Mouse (Mus musculus) gastrocnemius, postnatal 14 days (tissue): ENCODE measurements at regions not wholly inside any gene's neighbourhood (a gene's known extent, or its start where the extent isn't known, plus 50 kb on each side); places are given as distances from the start of the nearest gene placed in this dataset.
"Not testable (repeated sequence)": the region's sequence is repeated elsewhere in the genome, so short reads cannot be mapped to it uniquely, and the experiment has no call there.

ENCODE experiments used
- DNase-seq: peaks from one replicate; pipeline ENCODE4 v3.0.0; 2021; ENCODE audit warnings: mixed read lengths
- intact Hi-C: fragments of 180-260 bp; cut with DNase I; formaldehyde crosslinking; loops from one replicate; pipeline ENCODE4 v1.15.1; 2025; ENCODE audit warnings: low total_unique reads

GRCm38 (mm10) chr10:56963215-56963614 lies 523.0 kb upstream of the Hsf2 start:
- intact Hi-C loops: no loop called here
- DNase-seq: no peak

GRCm38 (mm10) chr10:56968913-56969312 lies 517.3 kb upstream of the Hsf2 start:
- intact Hi-C loops: no loop called here
- DNase-seq: no peak

GRCm38 (mm10) chr10:56974812-56975211 lies 511.4 kb upstream of the Hsf2 start:
- DNase-seq: no peak
- intact Hi-C loops: no loop called here

DNA sequence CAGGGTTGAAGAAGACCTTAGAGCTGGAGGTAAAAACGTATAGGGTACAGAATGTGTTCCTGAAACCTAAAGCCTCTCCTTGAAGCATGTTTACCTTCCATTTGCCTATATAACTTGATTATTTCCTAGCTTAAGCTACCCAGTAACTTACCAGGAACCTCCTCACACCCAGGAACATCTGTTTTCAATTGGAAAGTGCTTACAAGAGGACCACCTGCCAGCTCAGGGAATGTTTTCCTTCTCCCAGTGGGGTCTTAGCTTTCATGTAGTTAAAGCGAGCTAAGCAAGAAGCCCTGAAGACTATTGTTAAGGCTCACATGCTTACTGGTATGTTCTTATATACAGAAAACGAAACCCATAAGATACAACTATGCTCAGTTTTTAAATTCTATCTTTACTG lies 506.6 kb upstream of the Hsf2 start:
- intact Hi-C loops: no loop called here
- no peak for DNase-seq

DNA sequence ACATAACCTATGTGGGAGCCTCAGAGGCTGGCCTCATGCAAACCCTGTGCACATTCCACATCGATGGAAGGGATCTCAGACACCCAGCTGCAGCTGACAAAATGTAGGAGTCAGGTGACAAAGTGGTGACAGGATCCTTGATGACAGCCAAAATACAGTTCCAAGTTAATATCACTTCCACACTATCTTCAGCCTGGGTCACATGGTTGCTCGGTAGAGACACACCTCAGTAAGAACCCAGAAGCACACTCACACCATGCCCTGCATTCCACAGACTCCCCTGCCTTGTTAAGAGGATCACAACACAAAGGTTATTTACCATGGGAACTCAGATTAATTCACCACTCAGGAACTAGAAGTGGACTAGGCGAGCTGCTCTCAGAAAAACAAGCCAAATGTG lies 505.4 kb upstream of the Hsf2 start:
- no peak for DNase-seq
- intact Hi-C loops: no loop called here

GRCm38 (mm10) chr10:56982526-56983190 lies 503.5 kb upstream of the Hsf2 start:
- intact Hi-C loops: no loop called here
- no peak for DNase-seq

GRCm38 (mm10) chr10:56994969-56995368 lies 491.2 kb upstream of the Hsf2 start:
- DNase-seq: no peak
- intact Hi-C loops: no loop called here

DNA sequence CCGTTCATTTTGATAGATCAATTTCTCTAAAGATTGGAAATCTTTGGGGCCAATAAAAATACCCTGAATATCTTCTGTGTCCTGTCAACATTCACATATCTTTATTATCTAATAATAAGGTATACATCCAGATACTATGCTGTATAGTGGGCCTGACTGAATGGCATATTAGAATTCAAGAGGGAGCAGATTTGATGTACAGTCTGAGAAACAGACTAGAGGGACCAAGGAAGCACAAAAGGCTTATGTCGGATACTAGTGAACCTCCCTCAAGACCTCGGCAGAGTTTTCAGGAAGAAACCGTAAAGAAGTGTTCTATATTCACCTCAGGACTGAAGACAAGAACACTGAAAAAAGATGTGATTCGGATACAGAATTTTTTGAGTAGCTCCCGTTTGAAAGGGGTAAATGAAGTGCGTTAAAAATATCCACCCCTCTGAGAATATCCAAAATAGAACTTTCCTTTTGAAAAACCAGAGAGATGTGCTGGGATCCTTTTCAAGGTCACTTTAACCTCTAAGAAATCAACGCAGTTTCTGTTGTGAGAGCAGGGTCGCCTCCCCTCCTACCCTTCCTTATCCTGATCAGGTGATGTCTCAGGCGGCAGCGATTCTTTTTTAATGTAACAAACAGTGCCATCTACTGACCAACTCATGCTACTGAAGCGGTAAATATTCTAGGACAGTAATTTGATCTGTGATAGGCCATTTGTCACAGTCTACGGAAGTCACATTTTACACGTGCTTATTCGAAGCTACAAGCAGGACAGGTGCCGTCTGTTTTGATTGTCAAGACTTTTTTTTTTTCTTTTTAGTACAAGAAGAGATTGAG lies 485.1 kb upstream of the Hsf2 start:
- intact Hi-C loops: loop anchor here (5.0 kb wide), 1 partner anchor 629 kb away; no protein-coding TSS in a partner anchor
- DNase-seq: peak; percentile 15

GRCm38 (mm10) chr10:57001723-57002110 lies 484.5 kb upstream of the Hsf2 start:
- DNase-seq: no peak
- intact Hi-C loops: loop anchor here (5.0 kb wide), 1 partner anchor 629 kb away; no protein-coding TSS in a partner anchor

DNA sequence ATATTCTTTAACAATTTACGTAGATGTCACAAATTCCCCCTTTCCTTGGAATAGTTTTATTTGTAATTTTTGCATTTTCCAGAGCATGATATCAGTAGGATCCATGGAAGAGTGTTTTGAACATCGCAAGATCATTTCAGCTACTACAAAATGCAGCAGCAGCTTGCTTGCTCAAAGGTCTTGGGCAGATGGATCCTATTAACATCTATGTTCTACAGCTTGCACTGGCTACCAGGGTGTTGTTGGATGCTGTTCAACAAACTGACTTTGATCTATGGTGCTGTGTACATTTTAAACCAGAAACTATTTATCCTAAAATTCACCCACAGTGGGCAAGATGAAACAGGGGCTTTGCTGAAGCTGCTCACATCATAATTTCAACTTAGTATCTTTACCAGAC lies 448.5 kb upstream of the Hsf2 start:
- intact Hi-C loops: no loop called here

DNA sequence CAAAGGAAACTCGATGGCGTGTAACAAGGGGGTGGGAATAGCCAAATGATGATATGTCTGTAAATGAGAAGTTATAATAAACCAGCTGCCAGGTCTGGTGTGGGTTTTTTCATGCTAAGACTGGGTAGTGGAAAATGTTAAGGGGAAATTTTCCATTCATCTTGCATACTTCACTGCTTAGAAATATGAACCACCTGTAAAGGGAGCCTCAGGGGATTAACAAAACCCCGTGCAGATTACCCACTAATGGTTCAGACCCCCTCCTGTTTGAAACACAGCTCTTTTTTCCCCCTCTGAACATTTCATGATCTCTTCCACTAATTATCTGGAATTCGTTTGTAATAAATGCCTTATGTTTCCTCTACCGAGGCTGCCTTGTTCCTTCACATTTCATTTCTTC lies 446.0 kb upstream of the Hsf2 start:
- no peak for DNase-seq
- intact Hi-C loops: no loop called here

More for the DNA sequence above, 448.5 kb upstream of the Hsf2 start:
- no peak for DNase-seq

- DNase-seq: no peak
- intact Hi-C loops: no loop called here
Observed at GRCm38 (mm10) chr10:57046021-57046420, 440.2 kb upstream of the Hsf2 start.

- DNase-seq: no peak
- intact Hi-C loops: no loop called here
Observed at GRCm38 (mm10) chr10:57046891-57047290, 439.3 kb upstream of the Hsf2 start.

DNA sequence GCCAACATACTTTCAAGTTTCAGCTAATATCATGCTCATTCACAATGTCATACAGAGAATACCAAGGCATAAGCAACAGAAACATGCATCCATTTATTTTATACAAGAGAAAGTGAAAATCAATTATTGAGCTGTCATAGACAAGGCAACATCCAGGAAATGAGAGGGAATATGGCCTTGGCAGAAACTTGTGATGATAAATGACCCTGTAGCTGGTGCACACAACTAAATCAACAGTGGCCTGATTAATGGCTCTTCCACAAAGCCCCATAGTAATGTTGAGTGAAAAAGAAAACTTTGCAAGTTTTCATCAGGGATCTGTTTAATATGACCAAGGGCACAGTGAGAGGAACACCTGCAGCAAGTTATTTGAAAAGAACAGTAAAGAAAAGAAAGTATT lies 438.5 kb upstream of the Hsf2 start:
- intact Hi-C loops: no loop called here
- no peak for DNase-seq

- DNase-seq, intact Hi-C loops: not testable (repeated sequence)
Observed at GRCm38 (mm10) chr10:57053375-57053774, 432.8 kb upstream of the Hsf2 start.

DNA sequence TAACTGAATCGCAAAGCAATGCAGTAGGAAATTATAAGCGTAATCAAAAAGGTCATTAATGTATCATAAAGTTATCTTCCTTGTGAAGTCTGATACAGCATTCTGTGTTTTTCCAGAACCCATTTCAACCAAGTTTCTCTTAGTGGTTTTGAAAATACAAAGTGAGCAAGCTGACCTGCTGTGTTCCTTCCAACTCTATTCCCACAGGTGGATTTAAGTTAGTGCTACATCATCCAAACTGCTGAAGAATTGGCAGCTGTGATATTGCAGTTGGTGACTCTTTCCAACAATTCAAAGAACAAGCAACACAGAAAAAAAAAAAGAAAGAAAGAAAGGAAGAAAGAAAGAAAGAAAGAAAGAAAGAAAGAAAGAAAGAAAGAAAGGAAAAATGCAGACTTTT lies 396.1 kb upstream of the Hsf2 start:
- intact Hi-C loops: no loop called here
- DNase-seq: no peak

DNA sequence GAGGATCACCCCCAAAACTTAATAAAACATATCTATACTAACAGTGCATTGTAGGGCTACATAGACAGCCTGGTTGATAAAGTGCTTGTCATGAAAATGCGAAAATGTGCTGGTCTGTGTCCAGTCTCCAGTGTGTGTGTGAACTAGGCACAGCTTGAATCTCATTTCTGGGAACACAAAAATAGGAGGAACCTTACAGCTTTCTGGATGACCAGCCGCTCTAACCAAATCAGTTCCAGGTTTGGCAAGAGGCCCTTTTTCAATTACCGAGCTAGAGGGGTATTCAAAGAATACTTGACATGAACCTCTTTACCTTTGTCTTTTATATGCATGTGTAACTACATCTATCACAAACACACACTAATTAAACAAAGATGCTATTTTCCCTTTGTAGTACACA lies 390.3 kb upstream of the Hsf2 start:
- no peak for DNase-seq
- intact Hi-C loops: no loop called here

DNA sequence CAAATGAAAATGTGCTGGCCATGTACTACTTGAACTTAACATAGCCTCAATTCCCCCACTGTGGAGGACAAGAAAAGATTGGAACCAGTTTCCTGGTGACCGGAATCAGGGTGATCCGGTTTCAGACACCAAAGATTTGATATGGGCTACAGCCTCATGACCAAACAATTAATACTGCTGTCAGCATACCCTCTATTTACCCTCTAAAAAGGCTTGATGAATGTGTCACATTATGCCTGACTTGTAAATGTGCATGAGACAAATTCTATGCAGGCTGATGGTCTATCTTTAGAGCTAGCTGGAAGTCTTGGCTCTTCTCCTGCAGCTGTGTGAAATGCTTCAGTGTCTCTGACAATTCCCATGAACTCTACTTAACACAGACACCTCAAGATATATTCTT lies 372.8 kb upstream of the Hsf2 start:
- intact Hi-C loops: no loop called here
- DNase-seq: no peak

DNA sequence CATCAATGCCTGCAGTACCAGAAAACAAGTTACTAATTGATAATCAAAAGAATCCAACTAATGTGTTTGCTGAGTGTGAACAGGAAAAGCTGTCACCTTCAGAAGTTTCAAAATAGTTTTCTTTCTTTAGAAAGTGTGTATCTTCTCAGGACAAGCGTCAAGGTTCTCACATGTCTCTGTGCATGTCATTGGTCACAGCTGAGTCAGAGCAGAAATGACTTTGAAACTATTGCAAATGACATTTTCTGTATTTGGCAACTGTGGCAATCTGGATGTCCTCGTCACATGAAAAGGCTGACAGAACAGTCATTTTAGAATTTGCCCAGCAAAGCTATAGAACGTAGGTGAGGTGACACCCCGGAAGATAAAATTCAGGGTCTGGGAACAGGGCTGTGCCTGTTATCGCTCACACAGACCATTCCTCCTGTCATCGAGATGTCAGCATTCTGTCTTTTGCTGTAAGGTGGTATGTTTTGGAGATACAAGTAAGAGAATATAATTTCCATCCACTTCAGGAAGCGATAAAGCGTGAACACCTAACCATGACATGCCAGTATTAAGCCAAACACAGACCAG lies 371.4 kb upstream of the Hsf2 start:
- DNase-seq: no peak
- intact Hi-C loops: no loop called here

- intact Hi-C loops: no loop called here
- no peak for DNase-seq
Observed at GRCm38 (mm10) chr10:57121514-57121913, 364.7 kb upstream of the Hsf2 start.

DNA sequence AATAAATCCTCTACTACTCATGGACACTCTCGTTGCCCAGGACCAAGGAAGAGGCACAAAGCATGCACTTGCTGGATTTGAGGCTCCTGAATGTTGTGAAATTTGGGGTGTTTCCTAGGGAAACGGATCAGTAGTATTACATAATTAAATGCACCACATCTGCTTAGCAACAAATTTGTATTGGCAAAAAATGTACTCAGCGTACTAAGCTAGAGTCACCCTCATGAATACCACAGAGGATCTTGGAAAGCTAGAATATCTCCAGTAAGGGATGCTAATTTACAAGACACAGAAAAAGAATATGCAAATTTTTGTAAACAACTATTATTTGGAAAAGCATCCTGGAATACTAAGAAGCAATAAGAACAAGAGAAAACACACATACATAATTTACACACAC lies 359.0 kb upstream of the Hsf2 start:
- DNase-seq: no peak

More for the DNA sequence above, 359.0 kb upstream of the Hsf2 start:
- intact Hi-C loops: no loop called here
